Mouse (Mus musculus) right cerebral cortex, adult 18-20 months (tissue): ENCODE results near the gene Klhl26.

Experiments used
- DNase-seq: peaks from one replicate; pipeline ENCODE4 v3.0.0; 2022; ENCODE audit warnings: mixed read lengths

Gene Klhl26

DNA sequence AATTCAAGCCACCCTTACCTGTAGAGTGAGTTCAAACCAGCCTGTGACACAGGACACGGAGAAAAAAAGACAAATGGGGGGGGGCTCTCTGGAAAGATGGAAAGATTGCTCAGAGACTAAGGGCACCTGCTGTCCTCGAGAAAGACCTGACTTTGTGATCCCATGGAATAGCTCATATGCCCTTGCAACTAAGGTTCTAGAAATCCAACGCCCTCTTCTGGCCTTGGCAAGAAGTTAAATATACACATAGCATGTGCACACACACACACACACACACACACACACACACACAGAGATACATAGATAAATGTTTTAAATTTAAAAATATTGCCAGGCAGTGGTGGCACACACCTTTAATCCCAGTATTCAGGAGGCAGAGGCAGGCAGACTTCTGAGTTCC lies 36.5 kb downstream of the Klhl26 start:
- DNase-seq, result no peak

DNA sequence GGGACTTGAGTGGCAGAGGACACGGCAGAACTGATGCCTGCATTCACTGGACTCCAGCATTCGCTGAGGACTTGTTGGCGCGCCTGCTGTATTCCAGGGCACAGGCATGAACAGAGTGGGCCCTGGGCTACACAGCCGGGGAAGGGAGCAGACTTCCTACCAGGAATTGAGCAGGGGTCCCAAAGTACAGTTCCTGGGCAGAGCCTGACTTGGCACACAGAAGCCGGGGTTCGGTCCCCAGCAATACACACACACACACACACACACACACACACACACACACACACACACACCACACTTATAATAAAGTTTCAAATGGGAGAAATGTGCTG lies 37.0 kb downstream of the Klhl26 start:
- no peak for DNase-seq

DNA sequence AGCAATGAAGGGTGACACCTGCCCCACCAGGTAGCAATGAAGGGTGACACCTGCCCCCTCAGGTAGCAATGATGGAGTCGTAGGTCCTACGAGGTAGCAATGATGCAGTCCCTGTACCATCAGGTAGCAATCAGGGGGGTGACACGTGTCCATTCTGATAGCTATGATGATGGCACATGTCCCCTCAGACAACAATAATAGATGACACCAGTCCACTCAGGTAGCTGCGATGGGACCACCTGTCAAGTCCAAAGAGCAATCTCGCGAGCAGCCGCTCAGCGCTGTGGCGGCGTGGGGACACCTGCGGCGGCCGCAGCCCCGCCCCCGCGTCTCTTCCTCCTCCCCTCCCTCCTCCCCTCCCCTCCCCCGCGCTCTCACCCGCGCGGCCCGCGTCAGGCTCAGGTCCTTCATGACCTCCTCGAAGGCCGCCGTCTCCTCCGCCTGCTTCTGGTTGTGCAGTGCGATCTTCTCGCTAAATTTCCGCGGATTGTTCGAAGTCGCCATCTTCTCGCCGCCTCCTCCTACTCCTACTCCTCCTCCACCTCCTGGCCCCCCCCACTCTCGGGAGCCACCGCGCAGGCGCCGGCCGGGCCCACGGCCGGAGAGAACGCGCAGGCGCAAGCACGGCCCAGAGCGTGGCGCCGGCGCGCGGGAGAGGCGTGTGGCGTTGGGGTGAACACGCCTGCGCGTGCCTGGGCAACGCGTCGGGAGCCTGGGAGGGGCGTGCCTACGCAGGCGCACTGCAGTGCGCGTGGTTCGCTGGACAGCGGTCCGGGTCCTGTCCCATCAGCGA lies 37.5 kb downstream of the Klhl26 start, which contains the start of gene Crtc1:
Gene Crtc1 (minus strand): TSS at position 525 of the 793 bp plus-strand sequence.
- DNase-seq, result peak; percentile 96

DNA sequence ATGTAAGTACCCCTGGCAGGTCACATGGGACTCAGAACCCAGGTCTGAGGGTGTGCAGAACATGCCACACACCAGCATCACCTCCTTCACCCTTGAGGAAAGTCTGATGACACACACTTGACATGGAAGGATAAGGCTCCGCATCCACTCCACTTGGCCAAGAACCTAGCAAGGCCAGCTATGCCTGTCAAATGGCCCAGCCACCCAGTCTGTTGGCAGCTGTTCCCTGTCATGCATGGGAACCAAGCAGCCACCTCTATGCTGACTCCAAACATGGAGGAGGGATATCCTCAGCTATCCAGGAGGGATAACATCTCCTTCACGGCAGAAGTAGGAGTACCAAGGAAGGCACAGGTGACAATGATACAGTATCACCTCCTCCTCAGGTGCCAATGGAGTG lies 38.3 kb downstream of the Klhl26 start:
- DNase-seq, result no peak

DNA sequence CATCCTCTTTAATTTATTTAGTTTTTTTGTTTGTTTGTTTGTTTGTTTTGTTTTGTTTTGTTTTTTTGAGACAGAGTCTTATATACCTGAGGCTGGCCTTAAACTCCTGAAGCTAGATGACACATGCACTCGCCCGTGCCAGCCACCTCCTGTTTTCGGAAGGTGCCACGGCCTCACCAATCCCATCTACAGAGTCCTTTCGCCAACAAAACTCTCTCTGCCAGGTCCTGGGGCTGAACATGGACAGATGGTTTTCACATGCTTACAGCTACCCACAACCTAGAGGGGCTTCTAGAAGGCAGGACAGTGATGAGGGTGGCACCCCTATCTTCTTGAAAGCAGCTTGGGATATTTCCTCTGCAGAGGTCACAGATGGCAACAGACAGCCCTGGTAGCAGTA lies 41.6 kb downstream of the Klhl26 start:
- DNase-seq, result no peak

DNA sequence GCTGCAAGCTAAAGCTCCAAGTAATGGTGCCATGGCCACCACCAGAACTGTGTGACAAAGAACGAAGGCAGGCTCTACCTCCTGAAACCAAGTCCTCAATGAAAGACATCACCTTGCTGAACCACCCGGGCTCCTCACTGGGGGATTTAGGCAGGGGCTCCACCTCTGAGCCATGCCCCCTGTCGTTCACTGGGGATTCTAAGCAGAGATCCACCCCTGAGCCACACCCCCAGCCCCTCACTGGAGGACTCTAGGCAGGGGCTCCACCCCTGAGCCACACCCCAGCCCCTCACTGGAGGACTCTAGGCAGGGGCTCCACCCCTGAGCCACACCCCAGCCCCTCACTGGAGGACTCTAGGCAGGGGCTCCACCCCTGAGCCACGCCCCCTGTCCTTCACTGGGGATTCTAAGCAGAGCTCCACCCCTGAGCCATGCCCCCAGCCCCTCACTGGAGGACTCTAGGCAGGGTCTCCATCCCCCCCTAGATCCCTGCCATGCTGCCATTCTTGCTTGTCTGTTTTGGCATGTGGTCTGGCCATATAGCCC lies 43.7 kb downstream of the Klhl26 start:
- DNase-seq, result no peak

DNA sequence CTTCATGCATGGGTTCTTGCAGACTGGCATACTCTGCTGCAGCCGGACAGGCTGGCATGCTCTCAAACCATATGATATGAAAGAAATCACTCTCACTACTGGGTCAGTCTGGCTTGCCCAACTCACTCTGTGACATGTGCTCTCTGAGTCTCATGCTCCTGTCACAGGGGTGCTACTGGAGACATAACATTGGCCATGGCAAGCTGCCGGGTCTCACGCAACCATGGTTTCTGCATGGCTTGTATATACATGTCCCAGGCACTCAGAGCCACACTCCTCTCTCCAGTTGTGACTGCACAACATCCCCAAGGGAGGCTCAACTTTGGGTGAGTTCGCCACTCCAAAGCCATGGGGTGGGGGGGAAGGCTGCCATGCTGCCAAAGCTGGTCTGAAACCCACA lies 45.6 kb downstream of the Klhl26 start:
- no peak for DNase-seq

DNA sequence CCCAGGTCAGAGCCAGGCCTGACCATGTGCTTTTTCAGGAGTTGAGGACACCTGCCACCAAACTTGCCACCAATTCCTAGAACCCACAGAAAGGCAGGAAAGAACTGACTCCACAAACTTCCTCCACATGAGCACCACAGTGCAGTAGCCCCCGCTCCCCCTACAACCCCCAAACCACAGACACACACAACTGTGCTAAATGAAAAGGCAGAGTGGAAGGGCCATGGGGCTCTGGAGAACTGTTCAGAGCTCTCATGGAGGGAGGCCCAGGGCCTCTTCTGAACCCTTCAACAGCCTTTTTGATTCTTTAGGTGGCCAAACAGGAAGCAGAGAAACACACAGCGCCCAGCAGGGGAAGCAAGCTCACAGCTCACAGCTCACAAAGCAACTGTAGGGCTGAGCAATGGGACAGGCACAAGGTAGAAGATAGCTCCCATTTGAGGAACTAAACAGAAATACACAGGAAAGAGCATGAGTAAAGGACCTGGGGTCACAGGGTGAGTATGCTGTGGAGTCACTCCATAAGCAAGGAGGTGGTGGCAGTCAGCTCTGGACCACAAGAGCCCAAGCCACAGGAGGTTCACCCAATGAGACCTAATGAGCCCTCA lies 50.4 kb downstream of the Klhl26 start:
- DNase-seq, result no peak

DNA sequence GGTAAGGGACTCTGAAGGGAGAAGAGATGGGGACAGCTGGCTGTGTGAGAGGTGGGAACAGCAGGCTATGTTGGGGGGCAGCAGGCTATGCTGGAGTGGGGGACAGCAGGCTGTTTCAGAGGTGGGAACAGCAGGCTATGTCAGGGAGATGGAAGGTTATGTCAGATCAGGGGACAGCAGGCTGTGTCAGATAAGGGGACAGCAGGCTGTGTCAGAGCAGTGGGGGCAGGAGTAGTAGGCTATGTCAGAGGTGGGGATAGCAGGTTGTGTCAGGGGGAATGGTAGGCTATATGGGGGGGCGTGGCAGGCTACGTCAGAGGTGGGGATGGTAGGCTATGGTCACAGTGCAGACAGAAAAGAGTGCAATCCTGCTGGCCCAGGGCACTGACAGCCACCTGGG lies 54.0 kb downstream of the Klhl26 start:
- no peak for DNase-seq

DNA sequence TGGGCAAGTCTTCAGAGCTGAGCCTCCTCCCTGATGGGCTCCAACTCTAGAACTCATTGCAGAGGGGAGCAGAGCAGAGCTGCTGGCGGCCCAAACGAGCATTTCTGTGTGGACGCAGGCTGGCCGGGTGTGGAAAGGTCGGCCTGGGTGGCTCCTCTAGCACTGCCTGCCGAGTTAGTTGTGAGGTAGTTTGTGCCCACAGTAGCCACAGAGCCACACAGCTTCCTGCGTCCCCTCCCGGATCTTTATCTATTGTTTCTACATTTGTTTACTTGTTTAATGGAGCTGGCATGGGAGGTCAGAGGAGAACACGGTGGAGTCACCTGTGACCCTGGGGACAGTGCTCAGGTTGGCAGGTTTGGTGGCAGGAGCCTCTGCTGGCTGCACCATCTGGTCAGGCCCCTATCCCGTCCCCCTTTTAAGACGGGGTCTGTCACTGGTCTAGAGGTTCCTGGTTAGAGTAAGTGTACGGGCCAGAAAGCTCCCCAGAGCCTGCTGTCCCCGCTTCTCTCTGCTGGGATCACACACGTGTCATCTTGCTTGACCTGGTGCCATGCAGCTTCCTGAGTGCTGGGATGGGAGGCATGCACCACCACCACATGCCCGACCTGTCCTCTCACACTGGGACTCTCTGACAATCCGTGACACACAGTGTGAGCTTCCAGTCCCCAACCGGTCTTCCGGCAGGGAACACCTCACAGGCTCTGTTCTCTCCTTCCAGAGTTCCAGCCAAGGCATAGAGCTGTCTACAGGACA lies 55.2 kb downstream of the Klhl26 start:
- DNase-seq, result no peak

DNA sequence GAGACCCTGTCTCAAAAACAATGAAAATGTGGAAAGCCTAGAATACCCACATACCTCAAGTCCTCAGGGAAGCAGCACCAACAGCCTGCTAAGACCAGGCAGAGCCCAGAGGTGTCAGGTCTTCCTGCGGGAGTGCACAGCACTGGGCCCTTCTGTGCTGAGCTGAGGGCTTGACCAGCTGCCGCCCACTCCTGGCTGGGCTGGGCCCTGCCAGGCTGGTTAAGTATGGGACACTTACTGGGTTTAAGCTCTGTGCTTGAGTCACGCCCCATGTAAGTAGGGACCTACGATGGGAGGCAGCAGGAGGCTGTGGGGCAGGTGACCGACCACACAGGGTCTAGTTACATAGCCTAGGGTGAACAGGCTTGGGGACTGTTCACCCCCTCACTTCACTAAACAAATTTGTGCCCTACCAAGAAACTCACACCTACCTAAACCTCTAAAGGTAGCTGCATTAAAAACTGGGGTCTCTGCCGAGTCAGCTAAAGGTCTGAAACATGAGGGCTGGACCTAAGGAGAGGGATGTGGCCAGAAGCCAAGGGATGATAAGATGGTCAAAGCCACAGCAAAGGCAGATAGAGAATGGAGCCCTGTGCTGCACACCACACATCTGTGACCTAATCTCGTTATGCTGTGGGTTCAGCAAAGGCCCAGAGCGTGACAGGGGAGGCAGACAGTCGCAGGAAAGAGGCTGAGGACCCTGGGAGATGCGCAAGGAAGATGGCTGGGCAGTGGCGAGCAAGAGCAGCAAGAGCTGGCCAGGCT lies 56.7 kb downstream of the Klhl26 start:
- no peak for DNase-seq

DNA sequence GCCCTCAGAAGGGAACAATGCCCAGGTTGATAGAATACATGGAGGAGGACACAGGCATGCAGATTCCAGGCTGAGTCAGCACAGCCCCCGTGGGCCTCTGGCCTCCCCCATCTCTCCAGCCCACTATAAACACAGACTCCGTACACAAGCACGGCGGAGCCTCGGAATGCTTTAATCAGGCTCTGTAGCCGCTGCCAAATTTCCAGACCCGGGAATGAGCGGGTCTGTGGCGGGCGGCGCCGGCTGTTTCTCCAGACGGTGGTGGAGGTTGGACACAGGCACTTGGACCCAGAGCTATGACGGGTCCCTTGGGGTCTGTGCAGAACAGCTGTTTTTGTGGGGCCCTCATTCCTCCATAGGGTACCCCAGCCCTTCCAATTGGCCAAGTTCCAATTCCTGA lies 57.8 kb downstream of the Klhl26 start:
- peak; percentile 73 for DNase-seq

DNA sequence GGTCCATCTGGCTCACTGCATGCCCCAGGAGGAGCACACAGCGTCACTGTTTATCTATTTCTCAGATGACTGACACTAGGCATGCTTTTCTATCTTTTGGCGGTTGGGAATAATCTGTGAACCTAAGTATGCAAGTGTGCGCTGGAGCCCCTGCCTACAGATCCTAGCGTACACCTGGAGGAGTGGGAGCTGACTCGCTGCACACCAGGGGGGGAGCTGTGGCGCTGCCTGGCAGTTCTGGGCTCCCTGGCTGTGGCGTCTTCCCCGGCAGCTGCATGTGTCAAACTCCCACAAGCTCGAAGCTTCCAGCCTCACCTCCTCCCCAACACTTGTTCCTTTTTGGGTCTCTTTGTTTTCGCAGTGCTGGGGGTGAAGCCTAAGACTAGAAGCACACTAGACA lies 58.9 kb downstream of the Klhl26 start:
- peak; percentile 94 for DNase-seq

DNA sequence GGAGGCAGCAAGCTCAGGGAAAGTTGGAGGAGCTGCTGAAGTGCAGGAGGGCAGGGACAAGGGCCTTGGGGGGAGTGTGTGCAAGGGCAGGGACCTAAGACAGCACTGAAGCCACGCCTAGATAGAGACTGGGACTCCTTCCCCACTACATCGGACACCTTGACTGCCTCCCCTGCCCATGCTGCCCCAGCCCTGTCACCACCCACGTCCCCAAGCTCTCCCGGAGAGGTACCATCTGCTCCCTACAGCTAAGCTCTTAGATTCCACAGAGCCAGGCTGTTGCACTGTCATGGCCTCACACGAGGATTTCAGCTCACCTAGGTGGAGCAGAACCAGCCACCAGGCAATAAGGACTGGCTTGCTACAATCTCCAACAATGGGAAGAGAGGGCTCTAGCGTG lies 59.8 kb downstream of the Klhl26 start:
- DNase-seq, result peak; percentile 79

DNA sequence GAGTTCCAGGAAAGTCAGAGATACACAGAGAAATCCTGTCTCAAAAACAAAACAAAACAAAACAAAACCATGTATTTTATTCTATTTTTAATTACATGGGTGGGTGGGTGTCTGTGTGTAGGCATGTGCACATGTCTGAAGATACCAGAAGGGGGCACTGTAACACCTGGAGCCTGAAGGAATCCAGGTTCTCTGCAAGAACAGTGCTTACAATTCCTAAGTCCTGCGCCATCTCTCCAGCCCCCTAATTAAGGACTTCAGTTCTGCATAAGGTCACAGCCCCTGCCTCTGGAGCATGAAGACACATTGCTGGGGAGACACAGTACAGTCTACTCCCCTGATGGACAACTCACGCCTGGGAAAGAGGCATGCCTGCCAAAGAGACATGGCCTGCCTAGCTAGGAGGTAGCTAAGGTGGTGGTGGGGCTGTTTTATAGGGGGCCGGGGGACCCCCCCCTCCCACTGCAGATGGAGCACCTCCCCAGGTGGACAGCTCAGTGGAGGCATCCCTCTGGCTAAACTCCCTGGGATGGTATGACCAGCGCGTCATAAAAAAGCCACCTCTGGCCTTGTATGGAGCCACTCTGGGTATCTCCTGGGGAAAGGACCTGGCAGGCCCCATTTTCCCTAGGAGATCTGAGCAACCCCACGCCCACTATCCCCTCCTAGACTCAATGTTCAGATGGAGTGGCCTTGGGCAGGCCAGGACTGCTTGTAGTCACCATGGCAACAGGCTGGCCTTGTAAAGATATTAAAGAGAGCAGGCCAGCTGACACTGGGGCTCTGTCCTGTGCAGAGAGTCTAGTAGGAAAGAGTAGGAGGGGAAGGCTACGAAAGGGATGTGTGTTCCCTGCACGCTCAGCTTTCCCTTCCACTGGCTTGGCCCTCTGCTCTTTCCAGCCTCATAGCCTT lies 61.0 kb downstream of the Klhl26 start:
- DNase-seq, result peak; percentile 53

DNA sequence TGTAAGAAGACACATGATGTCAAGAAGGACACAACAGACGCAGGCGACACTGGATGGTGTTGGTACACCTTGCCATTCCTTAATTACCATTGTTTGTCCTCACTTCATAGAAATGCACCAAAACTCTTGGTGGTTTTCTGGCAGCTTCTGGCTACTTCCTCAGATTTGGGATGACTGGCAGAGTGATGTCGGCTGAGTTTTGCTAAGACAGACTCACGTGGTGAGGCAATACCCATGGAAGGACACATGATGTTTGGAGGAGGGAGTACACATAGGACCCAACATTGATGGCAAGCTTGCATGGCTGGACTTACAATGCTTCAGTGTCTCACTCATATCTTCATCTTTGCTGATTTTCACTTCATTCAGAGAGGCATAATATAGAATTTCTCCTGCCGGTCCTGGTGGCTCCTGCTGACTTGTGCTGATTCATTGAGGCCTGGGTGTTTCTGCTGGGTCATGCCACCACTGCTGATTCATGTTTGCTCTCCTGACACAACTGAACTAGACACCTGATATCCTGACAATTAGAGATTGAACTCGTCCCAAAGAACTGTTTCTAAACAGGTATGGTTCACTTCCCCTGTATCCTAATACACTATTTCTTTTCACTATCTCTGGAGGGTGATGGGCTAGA lies 62.3 kb downstream of the Klhl26 start:
- DNase-seq, result no peak

DNA sequence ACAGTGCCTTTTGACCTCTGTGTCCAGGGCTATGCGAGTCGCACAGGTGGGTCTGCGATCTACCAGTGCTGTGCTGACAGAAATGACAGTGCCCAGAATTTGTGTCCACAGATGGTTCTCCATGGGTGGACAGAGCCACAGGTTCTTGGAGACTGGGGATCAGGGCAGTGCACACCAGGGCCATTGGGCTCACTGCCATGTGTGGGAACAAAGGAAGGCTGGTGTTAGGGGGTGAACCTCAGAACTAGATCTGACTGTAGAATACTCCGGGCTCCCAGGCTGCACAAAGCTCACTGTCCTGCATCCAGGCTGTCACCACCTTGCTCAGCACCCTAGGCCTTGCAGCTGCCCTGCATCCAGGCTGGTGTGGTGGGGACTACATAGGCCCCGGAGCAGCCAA lies 66.5 kb downstream of the Klhl26 start:
- DNase-seq, result no peak

DNA sequence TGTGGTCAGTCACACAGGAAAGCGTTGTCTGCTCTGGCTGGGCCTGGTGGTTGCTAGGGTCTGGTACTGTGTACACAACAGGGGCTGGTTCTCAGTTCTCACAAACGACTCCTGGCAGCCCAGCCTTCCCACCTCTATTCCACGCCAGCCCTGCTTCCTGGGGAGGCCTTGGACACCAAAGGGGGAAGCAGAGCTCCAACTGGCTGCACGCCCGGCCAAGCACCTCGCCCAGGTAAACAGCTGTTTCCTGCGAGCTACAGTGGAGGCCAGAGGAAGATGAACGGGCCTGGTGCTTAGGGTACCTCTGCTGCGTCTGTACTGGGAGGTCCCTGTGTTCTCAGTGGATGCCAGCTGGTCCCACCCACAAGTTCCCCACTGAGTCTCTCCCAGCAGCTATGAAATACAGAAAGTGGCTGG lies 67.3 kb downstream of the Klhl26 start:
- peak; percentile 66 for DNase-seq

DNA sequence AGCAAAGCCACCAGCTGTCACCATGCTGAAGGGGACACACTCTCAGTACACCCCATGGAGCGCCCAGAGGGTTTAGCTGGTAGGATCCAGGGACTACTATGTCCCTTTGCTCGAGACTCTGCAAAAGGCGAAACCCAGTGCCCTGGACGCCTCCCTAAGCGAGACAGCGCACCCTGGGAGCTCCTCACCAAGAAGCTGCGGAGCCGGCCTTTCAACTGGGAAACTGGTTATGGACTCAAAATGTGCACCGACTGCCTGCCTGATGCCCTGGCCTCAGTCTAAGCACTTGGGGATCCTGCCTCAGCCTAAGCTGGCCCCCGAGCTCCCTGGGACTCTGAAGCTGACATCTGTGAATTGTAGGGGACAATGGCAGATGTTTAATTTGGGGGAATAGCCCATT lies 67.7 kb downstream of the Klhl26 start:
- no peak for DNase-seq

DNA sequence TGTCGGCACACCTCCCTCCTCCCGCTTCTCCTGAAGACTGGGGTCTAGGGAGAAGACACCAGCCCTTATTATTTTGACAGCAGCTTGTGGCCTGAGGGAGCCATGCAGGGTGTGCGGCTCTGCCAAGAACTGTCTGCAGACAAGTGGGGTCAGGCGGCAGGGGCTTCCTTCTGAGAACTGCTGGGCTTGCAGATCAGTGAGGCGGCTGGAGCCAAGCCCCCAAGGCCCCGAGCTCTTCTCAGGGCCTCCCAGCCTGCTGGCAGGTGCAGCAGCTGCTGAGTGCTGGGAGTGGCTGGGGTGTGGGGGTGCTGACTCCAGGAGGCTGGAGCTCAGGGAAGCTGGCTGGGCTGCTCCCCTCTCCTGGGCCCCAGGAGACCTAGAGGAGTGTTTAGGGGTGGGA lies 68.5 kb downstream of the Klhl26 start:
- no peak for DNase-seq

DNA sequence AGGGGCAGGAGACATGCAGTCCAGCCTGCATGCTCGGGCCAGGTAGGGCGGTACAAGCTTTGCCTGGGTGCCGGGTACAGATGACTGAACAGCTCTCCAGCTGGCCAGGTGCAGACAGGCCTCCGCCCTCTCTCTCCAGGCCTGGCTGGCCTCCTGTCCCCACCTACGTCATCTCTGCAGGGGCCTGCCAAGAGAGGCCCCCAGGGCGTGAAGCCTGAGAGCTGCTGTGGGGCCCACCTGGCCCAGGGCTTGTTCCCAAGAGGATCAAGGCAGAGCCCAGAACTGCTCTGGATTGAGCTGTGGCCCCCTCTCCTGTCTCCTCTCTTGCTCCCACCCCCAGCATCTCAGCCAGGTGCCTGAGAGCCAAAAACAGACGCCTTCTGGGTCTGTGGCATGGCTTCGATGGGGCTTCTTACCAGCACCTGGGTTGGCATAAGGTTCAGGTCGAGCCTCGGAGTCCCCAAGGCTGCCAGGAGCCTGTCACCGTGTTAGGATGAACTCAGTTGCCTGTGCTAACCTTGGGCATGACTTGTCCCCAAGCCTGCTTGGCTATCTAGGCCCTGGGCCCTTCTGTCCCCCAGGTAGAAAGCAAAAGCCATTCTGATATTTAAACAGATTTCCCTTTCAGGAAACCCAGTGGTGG lies 70.2 kb downstream of the Klhl26 start:
- DNase-seq, result no peak
